Mouse (Mus musculus): ENCODE measurements around the gene Gm28048.

Gene Gm28048

DNA sequence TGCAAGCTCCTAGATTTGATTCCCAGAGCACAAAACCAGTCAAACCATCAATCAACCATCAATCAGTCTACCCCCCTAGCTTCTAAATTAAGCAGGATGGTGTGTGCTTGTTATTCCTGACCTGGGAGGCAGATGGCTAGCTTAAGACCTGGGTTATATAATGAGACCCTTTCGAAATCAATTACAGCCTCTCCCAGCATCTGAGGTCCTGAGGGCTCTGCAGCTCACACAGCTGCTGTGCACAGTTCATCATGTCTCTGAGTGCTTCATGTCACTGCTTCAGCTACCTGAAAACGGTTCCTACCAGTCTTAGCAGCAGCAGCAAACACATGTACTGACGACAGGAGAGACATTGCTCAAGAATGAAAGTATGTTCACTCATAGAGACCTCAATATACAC, 88.8 kb downstream of the Gm28048 start:
- TF ChIP-seq GATA4 (IDR thresholded peaks at IDR 0.05; ENCODE audit: insufficient replicate concordance, low read length), result no peak

DNA sequence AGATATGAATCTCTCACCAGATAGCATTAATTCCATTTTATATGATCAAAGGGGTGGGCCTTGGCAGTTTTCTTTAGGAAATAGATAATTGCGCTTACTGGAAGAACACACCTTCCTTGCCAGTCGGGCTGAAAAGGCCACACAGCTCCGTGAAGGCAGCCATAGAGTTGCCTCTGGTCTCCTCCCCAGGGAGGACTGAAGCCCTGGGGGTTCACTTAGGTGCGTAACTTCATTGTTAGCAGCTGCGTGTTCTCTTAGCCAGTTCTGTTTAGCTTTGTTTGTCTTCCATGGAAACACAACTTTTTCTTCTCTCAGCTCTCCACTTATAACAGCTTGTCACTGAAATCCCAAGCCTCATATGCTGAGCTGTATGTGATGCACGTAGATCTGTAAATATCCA, 89.4 kb downstream of the Gm28048 start:
- no peak for TF ChIP-seq GATA4 (IDR thresholded peaks at IDR 0.05; ENCODE audit: insufficient replicate concordance, low read length)

DNA sequence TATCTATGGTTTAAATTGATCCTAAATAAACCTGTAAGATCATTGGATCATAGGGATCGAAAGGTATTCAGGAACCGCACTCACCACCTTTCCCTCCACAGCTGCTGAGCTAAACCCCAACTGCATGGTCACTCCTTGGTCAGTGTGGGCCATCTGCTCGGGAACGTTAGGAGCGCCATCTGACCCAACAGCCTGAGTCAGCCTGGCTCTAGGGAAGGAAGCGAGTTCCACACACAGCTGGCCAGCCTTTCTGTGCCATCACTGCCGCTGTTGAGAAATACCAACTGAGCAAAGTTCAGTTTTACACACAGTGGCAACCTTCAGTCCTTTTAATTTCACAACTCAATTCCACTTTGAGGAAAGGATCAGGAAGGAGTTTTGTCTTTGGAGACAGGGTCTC, 90.0 kb downstream of the Gm28048 start:
- no peak for TF ChIP-seq GATA4 (IDR thresholded peaks at IDR 0.05; ENCODE audit: insufficient replicate concordance, low read length)

DNA sequence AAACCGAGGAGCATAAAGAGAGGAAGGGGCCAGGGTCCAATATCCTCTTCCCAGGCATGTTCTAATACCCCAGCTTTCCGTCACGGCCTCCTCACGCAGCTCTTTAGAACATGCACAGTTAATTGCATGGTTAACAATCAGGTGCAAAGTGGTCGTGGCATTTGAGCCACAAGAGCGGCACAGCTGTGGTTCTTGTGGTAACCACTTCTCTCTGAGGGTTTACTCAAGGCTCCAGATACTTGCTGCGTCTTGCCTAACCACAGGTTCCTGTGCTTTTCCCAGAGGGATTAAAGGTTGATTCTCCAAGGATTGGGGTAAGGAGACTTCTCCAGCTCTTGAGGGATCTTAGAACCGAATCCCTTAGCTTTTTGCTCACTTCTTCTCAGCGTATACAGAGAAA, 90.6 kb downstream of the Gm28048 start:
- TF ChIP-seq GATA4 (IDR thresholded peaks at IDR 0.05; ENCODE audit: insufficient replicate concordance, low read length), result no peak

DNA sequence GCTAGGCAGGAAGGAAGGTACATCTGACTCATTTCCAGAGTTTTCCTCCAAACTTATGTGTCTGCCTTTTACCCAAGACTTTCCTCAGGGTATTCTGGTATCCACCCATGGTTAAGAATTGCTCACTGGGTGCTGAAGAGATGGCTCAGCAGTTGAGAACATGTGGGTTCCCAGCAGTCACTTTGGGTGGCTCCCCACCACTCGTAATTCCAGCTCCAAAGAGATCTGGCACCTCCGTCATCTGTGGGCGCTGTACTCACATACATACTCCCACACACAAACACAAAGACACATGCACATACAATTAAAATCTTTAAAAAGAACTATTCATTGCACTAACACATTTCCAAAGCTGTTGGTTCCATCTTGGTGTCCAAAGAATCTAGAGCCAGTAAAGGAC, 92.7 kb downstream of the Gm28048 start:
- no peak for TF ChIP-seq GATA4 (IDR thresholded peaks at IDR 0.05; ENCODE audit: insufficient replicate concordance, low read length)

DNA sequence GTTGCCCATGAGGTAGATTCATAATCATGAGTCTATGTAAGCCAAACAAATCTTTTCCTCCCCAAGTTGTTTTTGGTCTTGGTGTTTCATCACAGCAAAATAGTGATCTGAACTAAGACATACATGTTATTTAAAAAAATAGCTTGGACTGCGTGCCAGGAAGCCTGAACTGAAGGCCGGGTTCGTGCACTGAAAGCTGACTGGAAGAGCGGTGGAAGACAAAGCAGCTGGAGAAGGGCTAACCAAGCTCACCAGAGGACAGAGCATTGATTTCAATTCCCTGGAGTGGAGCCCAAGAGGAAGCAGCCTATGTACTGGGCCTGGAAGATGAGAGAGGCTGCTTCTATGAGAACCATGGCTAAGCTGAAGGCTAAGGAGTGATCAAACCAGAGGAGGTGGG, 94.9 kb downstream of the Gm28048 start:
- TF ChIP-seq GATA4 (IDR thresholded peaks at IDR 0.05; ENCODE audit: insufficient replicate concordance, low read length), result no peak

DNA sequence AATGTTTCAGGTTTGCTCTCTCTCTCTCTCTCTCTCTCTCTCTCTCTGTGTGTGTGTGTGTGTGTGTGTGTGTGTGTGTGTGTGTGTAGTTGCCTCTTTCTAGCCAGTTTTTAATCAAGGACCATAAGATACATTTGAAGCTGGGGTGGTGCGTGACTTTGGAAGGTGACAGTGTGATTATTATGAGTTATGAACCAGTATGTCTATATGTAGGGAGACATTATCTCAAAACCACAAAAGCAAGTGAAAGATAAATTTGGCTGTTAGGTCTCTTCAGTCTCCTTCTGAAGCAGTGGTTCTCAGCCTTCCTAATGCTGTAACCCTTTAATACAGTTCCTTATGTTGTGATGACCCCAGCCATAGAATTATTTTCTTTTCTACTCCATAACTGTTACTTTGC, 96.5 kb downstream of the Gm28048 start:
- no peak for TF ChIP-seq GATA4 (IDR thresholded peaks at IDR 0.05; ENCODE audit: insufficient replicate concordance, low read length)

DNA sequence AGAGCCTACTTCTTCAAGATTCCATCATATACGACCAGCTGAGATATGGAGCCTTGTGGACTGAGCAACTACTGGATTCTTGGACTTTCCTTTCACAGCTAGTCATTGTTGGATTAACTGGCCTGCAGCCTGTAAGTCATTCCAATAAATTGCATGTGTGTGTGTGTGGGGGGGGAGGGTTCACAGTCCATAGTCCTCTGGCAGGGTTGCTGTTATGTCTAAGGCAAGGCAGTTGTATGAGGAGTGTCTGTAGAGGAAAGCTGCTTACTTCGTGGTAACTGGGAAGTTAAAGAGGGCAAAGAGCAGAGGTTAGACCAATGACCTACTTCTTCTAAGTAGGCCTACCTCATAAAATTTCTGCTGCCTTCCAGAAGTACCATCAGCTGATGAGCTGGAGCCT, 98.2 kb downstream of the Gm28048 start:
- TF ChIP-seq GATA4 (IDR thresholded peaks at IDR 0.05; ENCODE audit: insufficient replicate concordance, low read length), result no peak

DNA sequence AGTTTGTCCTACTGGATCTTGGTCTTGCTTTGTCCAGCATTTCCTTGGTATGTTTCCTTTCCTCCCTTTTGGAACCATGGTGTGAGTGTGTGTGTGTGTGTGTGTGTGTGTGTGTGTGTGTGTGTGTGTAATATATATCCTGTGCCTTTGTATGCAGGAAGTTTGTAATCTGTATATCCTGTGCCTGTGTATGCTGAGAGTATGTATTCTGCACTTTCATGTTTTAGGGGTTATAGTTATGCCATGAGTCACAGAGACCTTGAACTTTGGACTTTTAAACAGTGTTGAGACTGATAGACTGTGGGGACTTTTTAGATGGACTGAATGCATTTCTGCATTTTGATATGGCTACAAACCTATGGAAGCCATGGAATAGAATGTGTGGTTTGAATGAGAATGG, 99.0 kb downstream of the Gm28048 start:
- no peak for TF ChIP-seq GATA4 (IDR thresholded peaks at IDR 0.05; ENCODE audit: insufficient replicate concordance, low read length)

DNA sequence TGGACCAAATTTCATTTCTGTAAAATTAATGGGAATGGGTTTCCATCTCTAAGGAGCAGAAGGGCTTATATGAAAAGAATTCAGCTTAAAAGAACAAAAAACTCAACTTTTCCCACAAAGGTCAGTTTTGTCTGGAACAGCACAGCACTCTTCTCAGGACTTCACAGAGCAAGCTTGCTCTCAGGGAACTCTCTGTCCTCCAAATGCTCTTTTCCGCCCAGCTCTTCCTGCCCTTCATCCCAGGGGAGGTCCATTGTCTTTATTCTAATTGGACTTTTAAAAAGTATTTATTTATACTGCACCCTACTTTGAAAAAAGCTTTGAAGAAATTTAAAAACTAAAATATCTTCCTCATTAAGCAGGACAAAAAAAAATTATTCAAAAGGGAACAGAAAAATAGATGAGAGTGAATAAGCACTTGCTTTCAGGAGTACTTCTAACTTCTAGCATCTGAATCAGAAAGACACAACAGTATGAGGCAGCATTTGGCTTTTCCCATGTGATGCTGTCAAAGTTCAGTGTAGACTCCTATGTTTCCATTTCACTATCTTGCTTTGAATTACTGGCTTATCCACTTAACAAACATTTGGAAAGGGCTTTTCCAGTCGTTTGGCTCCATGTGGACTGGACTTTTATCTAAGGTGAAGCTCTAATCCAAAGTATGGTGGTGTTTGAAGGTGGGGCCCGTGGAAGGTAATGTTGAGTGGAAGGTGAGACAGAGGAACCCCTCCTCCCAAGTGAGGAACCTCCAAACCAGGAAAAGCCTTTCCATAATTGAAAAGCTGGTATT, 101.3 kb downstream of the Gm28048 start:
- TF ChIP-seq GATA4 (IDR thresholded peaks at IDR 0.05; ENCODE audit: insufficient replicate concordance, low read length), result no peak

DNA sequence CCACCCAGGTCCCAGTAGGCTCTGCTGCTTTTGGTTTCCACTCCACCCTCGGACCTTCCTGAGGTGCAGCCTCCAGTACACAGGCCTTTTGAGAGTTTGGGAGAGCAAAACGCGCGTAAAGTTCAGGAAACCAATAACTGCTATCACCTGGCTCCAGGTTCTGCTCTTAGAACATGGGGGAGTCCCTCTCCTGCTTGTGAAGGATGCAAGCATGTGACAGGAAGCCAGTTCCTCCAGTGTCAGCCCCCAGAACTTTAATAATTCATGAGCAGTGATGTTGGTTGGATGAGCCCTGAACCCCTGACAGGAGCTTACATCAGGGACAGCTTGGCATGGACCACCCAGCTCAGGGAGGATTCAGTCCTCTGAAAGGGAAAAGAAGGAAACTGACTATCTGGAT, 102.2 kb downstream of the Gm28048 start:
- no peak for TF ChIP-seq GATA4 (IDR thresholded peaks at IDR 0.05; ENCODE audit: insufficient replicate concordance, low read length)

DNA sequence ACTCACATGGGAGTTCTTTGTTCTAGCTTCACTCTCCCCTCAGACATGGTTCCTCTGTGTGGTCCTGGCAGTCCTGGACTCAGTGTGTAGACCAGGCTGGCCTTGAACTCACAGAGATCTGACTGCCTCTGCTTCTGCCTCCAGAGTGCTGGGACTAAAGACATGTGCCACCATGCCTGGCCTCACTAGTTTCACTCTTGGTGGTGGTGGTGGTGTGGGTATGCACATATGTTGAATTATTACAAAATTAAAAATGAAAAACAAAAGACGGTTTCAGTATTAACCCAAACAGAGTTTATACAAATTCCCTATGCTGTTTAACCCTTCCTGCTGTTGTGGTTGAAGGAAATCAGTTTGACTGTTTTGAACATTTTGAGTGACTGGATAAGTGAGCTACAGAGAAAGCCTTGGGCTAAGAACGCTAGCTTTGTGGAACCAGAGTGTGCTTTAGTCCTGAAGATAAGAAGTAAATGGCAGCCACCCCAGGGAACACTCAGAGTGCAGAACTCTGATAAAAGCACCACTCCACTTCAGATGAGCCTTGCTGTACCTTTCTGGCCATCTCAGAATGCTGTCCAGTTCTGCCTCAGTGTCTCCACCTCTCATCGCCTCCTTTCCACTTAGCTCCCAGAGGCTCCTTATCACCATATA, 105.1 kb downstream of the Gm28048 start:
- TF ChIP-seq GATA4 (IDR thresholded peaks at IDR 0.05; ENCODE audit: insufficient replicate concordance, low read length), result no peak

DNA sequence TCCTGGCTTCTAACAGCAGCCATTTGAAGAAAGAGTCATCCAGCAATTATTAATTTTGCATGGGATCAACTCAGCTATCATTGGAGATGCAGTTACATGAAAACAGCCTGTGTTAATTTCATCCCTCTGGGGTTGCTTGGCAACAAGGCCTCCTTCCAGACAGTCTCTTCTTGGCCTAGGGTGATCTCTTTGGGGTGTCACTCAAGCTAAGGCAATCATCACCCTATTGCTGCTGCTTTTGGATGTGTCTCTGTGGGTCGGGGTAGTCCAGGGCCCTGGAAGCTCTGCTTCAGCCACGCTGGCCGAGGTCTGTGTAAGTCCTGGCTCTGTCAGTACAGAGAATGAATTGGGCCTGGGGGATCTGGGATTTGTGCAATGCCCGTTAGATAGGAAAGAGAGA, 106.6 kb downstream of the Gm28048 start:
- TF ChIP-seq GATA4 (IDR thresholded peaks at IDR 0.05; ENCODE audit: insufficient replicate concordance, low read length), result no peak

DNA sequence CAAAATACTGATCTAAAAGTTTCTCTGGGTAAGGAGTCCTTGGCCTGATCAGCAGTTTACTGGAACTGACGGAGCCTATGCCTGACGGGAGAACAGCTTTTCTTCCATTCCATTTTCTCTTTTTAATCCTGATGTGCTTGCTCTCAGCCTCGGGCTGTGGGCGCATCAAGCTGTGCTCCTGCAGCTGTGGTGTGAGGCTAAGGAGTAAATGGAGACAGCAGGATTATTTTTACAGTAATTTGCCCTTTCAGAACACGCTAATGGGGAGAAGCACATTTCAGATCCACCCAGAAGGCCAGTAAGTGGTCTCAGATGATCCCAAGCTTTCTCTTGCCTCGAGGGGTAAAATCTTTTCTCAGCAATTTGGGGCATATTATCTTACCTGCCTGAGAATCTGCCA, 107.1 kb downstream of the Gm28048 start:
- TF ChIP-seq GATA4 (IDR thresholded peaks at IDR 0.05; ENCODE audit: insufficient replicate concordance, low read length), result no peak

DNA sequence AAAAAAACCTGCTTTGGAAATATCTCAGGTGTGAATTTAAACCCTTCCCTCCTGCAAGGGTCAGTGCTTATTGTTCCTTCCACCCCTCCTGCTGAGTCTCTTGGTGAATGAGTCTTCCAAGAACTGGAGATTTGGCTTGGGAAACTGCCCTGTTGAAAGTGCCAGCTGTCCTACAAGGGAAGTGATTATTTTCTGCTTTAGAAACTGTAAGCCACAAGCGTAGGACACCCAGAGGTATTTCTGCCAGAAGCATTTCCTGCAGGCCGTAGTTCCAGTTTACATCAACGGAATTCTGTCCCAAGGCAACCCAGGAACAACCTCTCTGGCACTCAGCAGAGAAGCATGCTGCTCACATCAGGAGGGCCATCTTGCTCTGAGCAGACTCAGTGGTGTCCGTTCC, 108.5 kb downstream of the Gm28048 start:
- TF ChIP-seq GATA4 (IDR thresholded peaks at IDR 0.05; ENCODE audit: insufficient replicate concordance, low read length), result no peak

DNA sequence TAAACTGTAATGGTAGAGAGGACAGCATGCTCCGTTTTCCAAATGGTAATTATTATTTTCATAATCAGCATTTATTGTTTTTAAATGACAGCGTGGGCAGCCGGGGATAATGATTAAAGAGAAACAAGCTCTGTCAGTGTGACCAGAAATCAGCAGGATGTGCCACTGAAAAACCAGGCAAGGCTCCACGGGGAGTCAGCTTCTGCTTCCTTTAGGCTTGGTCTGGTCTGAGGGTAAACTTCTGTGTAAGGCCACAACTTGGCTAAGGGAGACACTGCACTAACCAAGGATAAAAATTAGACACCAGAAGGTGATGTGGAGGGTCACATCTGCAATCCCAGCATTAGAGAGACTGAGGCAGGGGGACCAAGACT, 109.6 kb downstream of the Gm28048 start:
- no peak for TF ChIP-seq GATA4 (IDR thresholded peaks at IDR 0.05; ENCODE audit: insufficient replicate concordance, low read length)

All from liver, adult (tissue).